9 mouse cellular contexts compared by ENCODE assay signal in the genomic region with DNA sequence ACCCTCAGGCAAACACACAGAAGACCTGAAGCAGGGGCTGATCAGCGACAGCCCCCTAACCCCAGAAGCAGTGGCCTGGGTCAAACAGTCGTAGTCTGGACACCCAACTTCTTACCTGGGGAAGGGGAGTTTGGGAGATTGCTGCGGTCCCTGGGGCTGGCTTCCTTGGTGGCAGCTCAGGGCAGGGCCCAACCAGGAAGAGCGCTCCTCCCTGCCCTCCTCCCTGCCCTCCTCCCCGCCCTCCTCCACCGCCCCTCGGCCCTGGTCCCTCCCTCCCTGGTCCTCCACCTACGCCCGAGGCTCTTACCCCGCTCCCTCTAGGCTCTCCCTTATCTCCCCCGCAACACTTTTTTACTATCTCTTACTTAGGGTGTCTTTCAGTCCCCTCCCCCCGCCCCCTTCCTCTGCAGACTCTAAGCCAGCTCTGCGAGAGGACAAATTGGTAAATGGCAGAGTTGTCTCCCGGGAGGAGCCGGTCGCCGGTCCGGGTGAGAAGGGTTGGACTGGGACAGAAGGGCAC. TPM values are rescaled to one million over a fixed set of nuclear protein-coding genes. Genes with fewer than 3 reads are reported as not detected.
A peak's percentile ranks its signal among the peaks of the same experiment; 100 is the strongest.
DNase-seq lines count a peak whose midpoint lies in the region; ATAC-seq and TF ChIP-seq lines count a peak whose summit lies in the region.
"Had no signal": no experiment of that assay in that cellular context is flagged by ENCODE, and none has a peak within 500 bp of the region (broad histone marks: within the 10 kb centered on the region; RNA-seq: fewer than 3 reads in every experiment).

No protein-coding gene starts in this region.

- no peak for TF ChIP-seq CTCF in C2C12 (IDR thresholded peaks at IDR 0.05; ENCODE audit: control insufficient read depth, insufficient read depth, insufficient read length)
- TF ChIP-seq CTCF in heart, adult 2 months (IDR thresholded peaks at IDR 0.05) = no peak
- TF ChIP-seq CTCF in spleen, adult 2 months (IDR thresholded peaks at IDR 0.05; ENCODE audit: extremely low read depth, insufficient read depth, insufficient read length, insufficient replicate concordance) = no peak

- H3K27ac ChIP-seq in heart, adult 2 months = peak overlapping the region; percentile 88
- H3K27ac ChIP-seq in spleen, adult 2 months (ENCODE audit: insufficient read depth, low read length) = peak overlapping the region; percentile 84

- H3K9ac ChIP-seq in heart, adult 2 months (ENCODE audit: low read depth, low read length) = peak overlapping the region; percentile 77

- peak; percentile 63 for ATAC-seq in activated CD4-positive, CD25-positive, alpha-beta regulatory T cell, adult 4 months

- TF ChIP-seq EP300 in heart, adult 2 months (IDR thresholded peaks at IDR 0.05; ENCODE audit: insufficient read depth, low read depth, low read length) = no peak; the same call in 1 of the 2 replicates

- H3K79me3 ChIP-seq in C2C12 (ENCODE audit: low read depth) = no peaks in the 10 kb centered on the region

- peaks cover 15% of the 10 kb centered on the region for H3K79me2 ChIP-seq in C2C12 (ENCODE audit: control insufficient read depth, insufficient read depth)
- H3K79me2 ChIP-seq in heart, adult 2 months (replicated peaks; ENCODE audit: control insufficient read depth, insufficient read depth, low read length) = no peaks in the 10 kb centered on the region

- no peaks in the 10 kb centered on the region for H3K36me3 ChIP-seq in C2C12 (ENCODE audit: control insufficient read depth, insufficient read depth)
- H3K36me3 ChIP-seq in heart, adult 2 months (ENCODE audit: control insufficient read depth, insufficient read depth, low read length) = no peaks in the 10 kb centered on the region
- H3K36me3 ChIP-seq in spleen, adult 2 months (ENCODE audit: control insufficient read depth, insufficient read depth, low read length) = peaks cover 11% of the 10 kb centered on the region

- peaks cover 4% of the 10 kb centered on the region for H3K4me1 ChIP-seq in heart, adult 2 months (ENCODE audit: control insufficient read depth, insufficient read depth, low read length)
- H3K4me1 ChIP-seq in spleen, adult 2 months (ENCODE audit: control insufficient read depth, insufficient read depth, insufficient read length) = peaks cover 13% of the 10 kb centered on the region; the same call in 1 of the 2 replicates

- TF ChIP-seq POLR2A in heart, adult 2 months (IDR thresholded peaks at IDR 0.05; ENCODE audit: insufficient read depth, low read depth, low read length) = peak; percentile 63; the same call in 1 of the 2 replicates
- TF ChIP-seq POLR2A in spleen, adult 2 months (IDR thresholded peaks at IDR 0.05; ENCODE audit: low read depth, low read length) = peak; percentile 22; the same call in 1 of the 2 replicates

- peak overlapping the region; percentile 42 for H3K4me3 ChIP-seq in C2C12 (ENCODE audit: insufficient read depth, poor library complexity, severe bottlenecking)
- peak overlapping the region; percentile 77 for H3K4me3 ChIP-seq in heart, adult 2 months
- peak overlapping the region; percentile 81 for H3K4me3 ChIP-seq in spleen, adult 2 months (ENCODE audit: extremely low read depth, insufficient read depth, insufficient read length)

- H3ac ChIP-seq in C2C12 (ENCODE audit: control insufficient read depth, insufficient read length, low read depth) = peak overlapping the region; percentile 71

- no peaks in the 10 kb centered on the region for H3K27me3 ChIP-seq in C2C12 (ENCODE audit: control insufficient read depth, insufficient read depth, insufficient read length)
- H3K27me3 ChIP-seq in heart, adult 2 months (ENCODE audit: control insufficient read depth, insufficient read depth, low read length) = no peaks in the 10 kb centered on the region
- no peaks in the 10 kb centered on the region for H3K27me3 ChIP-seq in spleen, adult 2 months (ENCODE audit: control insufficient read depth, insufficient read depth, low read length)

- under 1% methylated on average over 15 of the region's 18 CpGs for WGBS in heart, adult 2 months
- 4% methylated on average over 15 of the region's 18 CpGs for WGBS in spleen, adult 2 months

- DNase-seq in embryo, embryonic 11.5 days (ENCODE audit: low read depth, low spot score) = peak; percentile 44
- DNase-seq in heart, adult 2 months = peak; percentile 70 to 73
- DNase-seq in kidney, adult 9 months = peak; percentile 26
- peak; percentile 60 for DNase-seq in lung, postnatal 14 days
- peak in 1 of 2 experiments; percentile 36 for DNase-seq in spleen, adult 2 months (ENCODE audit: low read depth in 1 of 2, low spot score in 2 of 2)
- no peak for DNase-seq in layer of hippocampus, adult 18-20 months (ENCODE audit: low spot score in 2 of 2)

- intact Hi-C loops in heart, adult 2 months (cut with DNase I) = loop anchor here (2.0 kb wide), 1 partner anchor 92 kb away; no protein-coding TSS in a partner anchor

TF ChIP-seq in C2C12, 6 proteins besides CTCF, POLR2A, EP300 and RAD21:
- TF ChIP-seq MAX (IDR thresholded peaks at IDR 0.05) (no peak), USF1 (IDR thresholded peaks at IDR 0.05; ENCODE audit: low read depth) (no peak), CEBPB (IDR thresholded peaks at IDR 0.05; ENCODE audit: low read depth) (no peak), FOSL1 (IDR thresholded peaks at IDR 0.05; ENCODE audit: insufficient read depth, low read length, poor library complexity, severe bottlenecking) (no peak), MYOG (IDR thresholded peaks at IDR 0.05; ENCODE audit: control insufficient read depth, extremely low read depth, insufficient read length) (no peak), MYOD1 (IDR thresholded peaks at IDR 0.05; ENCODE audit: control insufficient read depth, insufficient read length, low read depth) (no peak)

RNA-seq across cellular contexts. Expression of a gene that starts 0.6 kb away (rescaled TPM):
- 36.9 TPM for polyA plus RNA-seq in C2C12 (2012; fragmentation: generic; extraction: Trizol)
- 10 to 100 TPM; 48.8 to 56.7 TPM for polyA plus RNA-seq in activated CD4-positive, CD25-positive, alpha-beta regulatory T cell, adult 4 months (2017; shearing (Covaris generic))
- 10 to 100 TPM; 26.4 to 26.8 TPM for total RNA-seq in heart, adult 2 months (2021)
- polyA plus RNA-seq in heart, adult 2 months (2012; rRNA removed) = 21.5 and 26.2 TPM in 2 replicates
- 50.8 and 53.0 TPM in 2 replicates for polyA plus RNA-seq in spleen, adult 2 months (2012; rRNA removed)
- 10 to 100 TPM; 23.2 to 24.8 TPM for total RNA-seq in layer of hippocampus, adult 18-20 months (2021)

RNA-seq across cellular contexts. Expression of a gene that starts 29.1 kb away (rescaled TPM):
- polyA plus RNA-seq in C2C12 (2012; fragmentation: generic; extraction: Trizol) = not detected
- not detected for polyA plus RNA-seq in activated CD4-positive, CD25-positive, alpha-beta regulatory T cell, adult 4 months (2017; shearing (Covaris generic))
- not detected for total RNA-seq in heart, adult 2 months (2021)
- not detected in 2 replicates for polyA plus RNA-seq in heart, adult 2 months (2012; rRNA removed)
- polyA plus RNA-seq in spleen, adult 2 months (2012; rRNA removed) = not detected in 2 replicates
- total RNA-seq in layer of hippocampus, adult 18-20 months (2021) = not detected
- total RNA-seq: left cerebral cortex, postnatal 10 days had no signal

RNA-seq across cellular contexts. Expression of a gene that starts 31.3 kb away (rescaled TPM):
- polyA plus RNA-seq in C2C12 (2012; fragmentation: generic; extraction: Trizol) = 18.7 TPM
- polyA plus RNA-seq in activated CD4-positive, CD25-positive, alpha-beta regulatory T cell, adult 4 months (2017; shearing (Covaris generic)) = 10 to 100 TPM; 12.2 to 15.7 TPM
- total RNA-seq in heart, adult 2 months (2021) = 10 to 100 TPM; 21.3 to 24.2 TPM
- polyA plus RNA-seq in heart, adult 2 months (2012; rRNA removed) = 17.1 and 23.1 TPM in 2 replicates
- 108 and 124 TPM in 2 replicates for polyA plus RNA-seq in spleen, adult 2 months (2012; rRNA removed)
- total RNA-seq in layer of hippocampus, adult 18-20 months (2021) = 10 to 100 TPM; 43.4 to 44.5 TPM

RNA-seq across cellular contexts. Expression of a gene that starts 42.5 kb away (rescaled TPM):
- polyA plus RNA-seq in C2C12 (2012; fragmentation: generic; extraction: Trizol) = 60.0 TPM
- polyA plus RNA-seq in activated CD4-positive, CD25-positive, alpha-beta regulatory T cell, adult 4 months (2017; shearing (Covaris generic)) = 10 to 100 TPM; 31.3 to 38.5 TPM
- 10 to 100 TPM; 37.1 to 39.0 TPM for total RNA-seq in heart, adult 2 months (2021)
- 23.5 and 33.0 TPM in 2 replicates for polyA plus RNA-seq in heart, adult 2 months (2012; rRNA removed)
- polyA plus RNA-seq in spleen, adult 2 months (2012; rRNA removed) = 11.0 TPM in 2 replicates
- total RNA-seq in layer of hippocampus, adult 18-20 months (2021) = 10 to 100 TPM; 48.0 to 52.0 TPM

RNA-seq across cellular contexts. Expression of a gene that starts 42.6 kb away (rescaled TPM):
- polyA plus RNA-seq in C2C12 (2012; fragmentation: generic; extraction: Trizol) = 2,541 TPM
- polyA plus RNA-seq in activated CD4-positive, CD25-positive, alpha-beta regulatory T cell, adult 4 months (2017; shearing (Covaris generic)) = 1,000 to 10,000 TPM; 2,454 to 3,437 TPM
- total RNA-seq in heart, adult 2 months (2021) = 100 to 1,000 TPM; 550 to 636 TPM
- polyA plus RNA-seq in heart, adult 2 months (2012; rRNA removed) = 265 and 386 TPM in 2 replicates
- 1,884 and 3,019 TPM in 2 replicates for polyA plus RNA-seq in spleen, adult 2 months (2012; rRNA removed)
- total RNA-seq in layer of hippocampus, adult 18-20 months (2021) = 100 to 1,000 TPM; 769 to 789 TPM

Comparison
In these comparisons a context has a peak if more than half of its experiments do, and no peak if none do; other contexts are left out.
1. DNase-seq: peak in embryo, embryonic 11.5 days (single experiment), heart, adult 2 months (2 of 2), kidney, adult 9 months (single experiment) and lung, postnatal 14 days (single experiment); none in layer of hippocampus, adult 18-20 months (0 of 2).
2. Peak in every context shown above with its lines, with median percentiles within 50 percentile points of each other: H3K4me3 ChIP-seq.